Mouse (Mus musculus) lung, postnatal 36 days (tissue): ENCODE results near the gene Armc2.

Source experiments
- DNase-seq: peaks from one replicate; pipeline ENCODE4 v3.0.0; 2022; ENCODE audit warnings: mixed read lengths

Armc2 gene

GRCm38 (mm10) chr10:42010761-42011435, 7.3 kb downstream of the Armc2 start:
- DNase-seq: no peak

GRCm38 (mm10) chr10:42005259-42005658, 13.0 kb downstream of the Armc2 start:
- no peak for DNase-seq

- no peak for DNase-seq
Observed at GRCm38 (mm10) chr10:42004690-42005089, 13.6 kb downstream of the Armc2 start.

- no peak for DNase-seq
Observed at GRCm38 (mm10) chr10:42004056-42004455, 14.2 kb downstream of the Armc2 start.

GRCm38 (mm10) chr10:42003576-42003975, 14.7 kb downstream of the Armc2 start:
- no peak for DNase-seq

GRCm38 (mm10) chr10:42002436-42002835, 15.8 kb downstream of the Armc2 start:
- DNase-seq: no peak

GRCm38 (mm10) chr10:42001260-42001659, 17.0 kb downstream of the Armc2 start:
- no peak for DNase-seq

- peak; percentile 87 for DNase-seq
Observed at GRCm38 (mm10) chr10:41997691-41998178, 20.5 kb downstream of the Armc2 start.

- DNase-seq: no peak
Observed at GRCm38 (mm10) chr10:41996157-41996556, 22.1 kb downstream of the Armc2 start.

- DNase-seq: no peak
Observed at GRCm38 (mm10) chr10:41995051-41995450, 23.2 kb downstream of the Armc2 start.

- no peak for DNase-seq
Observed at GRCm38 (mm10) chr10:41994578-41994977, 23.7 kb downstream of the Armc2 start.

GRCm38 (mm10) chr10:41992059-41992440, 26.2 kb downstream of the Armc2 start:
- DNase-seq: peak; percentile 40

GRCm38 (mm10) chr10:41991364-41992058, 26.7 kb downstream of the Armc2 start:
- peak; percentile 59 for DNase-seq

- no peak for DNase-seq
Observed at GRCm38 (mm10) chr10:41990896-41991295, 27.3 kb downstream of the Armc2 start.

- no peak for DNase-seq
Observed at GRCm38 (mm10) chr10:41988930-41989329, 29.3 kb downstream of the Armc2 start.

- no peak for DNase-seq
Observed at GRCm38 (mm10) chr10:41986126-41986525, 32.1 kb downstream of the Armc2 start.

- no peak for DNase-seq
Observed at GRCm38 (mm10) chr10:41984221-41984620, 34.0 kb downstream of the Armc2 start.

GRCm38 (mm10) chr10:41982821-41983220, 35.4 kb downstream of the Armc2 start:
- no peak for DNase-seq

GRCm38 (mm10) chr10:41980772-41981383, 37.4 kb downstream of the Armc2 start:
- DNase-seq: peak; percentile 89

GRCm38 (mm10) chr10:41978403-41979234, 39.6 kb downstream of the Armc2 start:
- DNase-seq: no peak

GRCm38 (mm10) chr10:41972676-41973075, 45.6 kb downstream of the Armc2 start:
- DNase-seq: no peak

- DNase-seq: no peak
Observed at GRCm38 (mm10) chr10:41967915-41968635, 50.2 kb downstream of the Armc2 start.
